27 mouse cellular contexts compared by ENCODE assay signal in genomic region chr2:133383135-133383920, GRCm38 (mm10).
"Had no signal": no experiment of that assay in that cellular context is flagged by ENCODE, and none has a peak within 500 bp of the region (broad histone marks: within the 10 kb centered on the region; RNA-seq: fewer than 3 reads in every experiment).

No protein-coding gene starts in this region.

- H3K4me1 ChIP-seq: heart, embryonic 12.5 days; hindbrain, embryonic 10.5 days; hindbrain, embryonic 12.5 days; kidney, embryonic 15.5 days; limb, embryonic 10.5 days; limb, embryonic 12.5 days; liver, embryonic 12.5 days had no signal

- H3K27ac ChIP-seq: heart, adult 2 months; heart, embryonic 10.5 days; hindbrain, embryonic 10.5 days; hindbrain, embryonic 12.5 days; hindbrain, embryonic 14.5 days; kidney, embryonic 15.5 days; kidney, postnatal 0 days; layer of hippocampus, adult 2 months; left cerebral cortex, adult 2 months; limb, embryonic 10.5 days; limb, embryonic 12.5 days; liver, embryonic 12.5 days; liver, embryonic 14.5 days had no signal

- H3K4me3 ChIP-seq: heart, adult 2 months; heart, embryonic 10.5 days; heart, embryonic 12.5 days; hindbrain, embryonic 10.5 days; hindbrain, embryonic 12.5 days; kidney, embryonic 15.5 days; layer of hippocampus, adult 2 months; left cerebral cortex, adult 2 months; limb, embryonic 10.5 days; limb, embryonic 12.5 days; liver, embryonic 12.5 days had no signal

- H3K27me3 ChIP-seq: heart, embryonic 12.5 days; hindbrain, embryonic 12.5 days; kidney, embryonic 15.5 days; limb, embryonic 12.5 days; liver, embryonic 12.5 days had no signal

- H3K4me2 ChIP-seq: heart, embryonic 12.5 days; hindbrain, embryonic 12.5 days; hindbrain, embryonic 14.5 days; kidney, embryonic 15.5 days; limb, embryonic 12.5 days; liver, embryonic 12.5 days had no signal

- H3K9me3 ChIP-seq: heart, embryonic 10.5 days; heart, embryonic 12.5 days; hindbrain, embryonic 10.5 days; hindbrain, embryonic 12.5 days; kidney, embryonic 15.5 days; limb, embryonic 10.5 days; limb, embryonic 12.5 days; liver, embryonic 12.5 days had no signal

- H3K9ac ChIP-seq: heart, embryonic 12.5 days; hindbrain, embryonic 12.5 days; hindbrain, embryonic 14.5 days; kidney, embryonic 15.5 days; limb, embryonic 12.5 days; liver, embryonic 12.5 days; liver, embryonic 14.5 days had no signal

- DNase-seq: gastrocnemius, postnatal 14 days; gastrocnemius, postnatal 36 days; heart, adult 11 months; heart, adult 2 months; heart, postnatal 10 days; heart, postnatal 4 days; kidney, adult 11 months; kidney, adult 2 months; kidney, adult 9 months; kidney, postnatal 14 days; kidney, postnatal 36 days; liver had no signal

- H3K36me3 ChIP-seq: heart, embryonic 10.5 days; heart, embryonic 12.5 days; hindbrain, embryonic 10.5 days; hindbrain, embryonic 12.5 days; kidney, embryonic 15.5 days; limb, embryonic 10.5 days; limb, embryonic 12.5 days; liver, embryonic 12.5 days had no signal

- ATAC-seq: hindbrain, embryonic 16.5 days; inflammation-experienced regulatory T-cells, adult 6 months; liver, embryonic 12.5 days had no signal
